Mouse (Mus musculus) layer of hippocampus, adult 9-10 months (tissue): ENCODE measurements around the gene Fkbp2.
"Not testable (repeated sequence)": the region's sequence is repeated elsewhere in the genome, so short reads cannot be mapped to it uniquely, and the experiment has no call there.

Experiments used
- DNase-seq: peaks from one replicate; pipeline ENCODE4 v3.0.0; 2022; ENCODE audit warnings: low spot score

Gene Fkbp2

DNA sequence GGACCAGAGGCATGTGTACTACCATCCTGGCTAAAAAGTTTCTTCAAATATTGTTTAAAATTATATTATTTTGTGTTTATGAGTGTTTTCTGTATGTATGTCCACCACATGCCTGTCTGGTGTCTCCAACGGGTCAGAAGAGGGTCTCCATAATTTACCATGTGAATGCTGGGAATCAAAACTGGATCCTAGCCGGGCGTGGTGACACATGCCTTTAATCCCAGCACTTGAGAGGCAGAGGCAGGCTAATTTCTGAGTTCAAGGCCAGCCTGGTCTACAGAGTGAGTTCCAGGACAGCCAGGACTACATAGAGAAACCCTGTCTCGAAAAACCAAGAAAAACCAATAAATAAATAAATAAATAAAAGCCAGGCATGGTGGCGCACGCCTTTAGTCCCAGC, 10.9 kb upstream of the Fkbp2 start:
- DNase-seq = not testable (repeated sequence)

DNA sequence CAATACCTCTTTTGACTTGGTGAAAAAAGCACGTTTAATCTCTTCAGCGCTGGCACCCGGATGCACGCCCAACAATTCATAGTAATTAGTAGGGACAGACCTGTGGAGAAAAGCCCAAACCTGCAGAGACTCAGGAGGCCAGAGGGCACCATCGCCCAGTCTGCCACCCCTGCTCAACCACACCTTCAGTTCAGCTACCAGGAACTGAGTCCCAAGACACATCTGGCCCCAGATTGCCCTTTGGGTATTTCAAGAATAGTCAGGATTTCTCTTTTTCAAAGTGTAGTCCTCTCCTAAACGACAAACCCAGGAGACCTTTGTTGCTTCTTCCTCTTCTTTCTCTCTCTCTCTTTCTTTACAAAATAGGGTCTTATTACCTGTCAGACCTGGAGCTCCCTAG, 10.4 kb upstream of the Fkbp2 start:
- DNase-seq = no peak

DNA sequence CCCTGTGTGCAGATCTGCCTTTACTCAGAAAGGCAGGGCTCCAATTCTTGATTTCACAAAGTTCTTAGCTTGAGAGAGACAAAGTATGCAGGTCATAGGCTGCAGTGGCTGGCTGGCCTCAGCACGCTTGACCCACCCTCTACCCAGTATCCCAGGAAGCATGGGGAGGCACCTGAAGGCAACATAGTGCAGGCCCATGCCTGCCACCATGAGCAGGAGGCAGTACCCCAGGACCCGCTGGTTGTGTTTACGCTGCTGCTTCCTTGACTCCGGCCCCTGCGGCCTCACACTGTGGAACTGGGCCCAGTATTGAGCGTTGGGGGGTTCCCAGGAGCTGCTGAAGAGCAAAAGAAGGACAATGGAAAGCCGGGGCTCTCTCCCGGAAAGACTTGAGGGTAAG, 8.9 kb upstream of the Fkbp2 start:
- no peak for DNase-seq

DNA sequence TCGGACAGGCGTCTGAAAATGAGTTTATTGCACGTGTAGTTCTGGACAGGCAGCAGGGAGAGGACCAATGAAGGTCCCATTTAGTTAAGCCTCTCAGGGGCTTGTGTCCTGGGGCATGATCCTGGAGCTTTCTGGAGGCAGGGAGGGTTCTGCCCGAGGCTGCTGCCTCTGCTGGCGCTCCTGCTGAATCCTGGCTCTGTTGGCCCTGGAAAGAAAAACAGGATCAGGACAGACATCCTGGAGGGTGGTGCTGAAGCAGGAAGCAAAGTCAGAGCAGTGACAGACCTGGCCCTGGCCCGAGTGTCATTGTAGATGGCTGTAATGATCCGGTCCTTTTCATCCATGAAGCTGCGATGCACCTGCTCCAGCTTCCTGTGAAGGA, 7.6 kb upstream of the Fkbp2 start:
- DNase-seq = no peak

DNA sequence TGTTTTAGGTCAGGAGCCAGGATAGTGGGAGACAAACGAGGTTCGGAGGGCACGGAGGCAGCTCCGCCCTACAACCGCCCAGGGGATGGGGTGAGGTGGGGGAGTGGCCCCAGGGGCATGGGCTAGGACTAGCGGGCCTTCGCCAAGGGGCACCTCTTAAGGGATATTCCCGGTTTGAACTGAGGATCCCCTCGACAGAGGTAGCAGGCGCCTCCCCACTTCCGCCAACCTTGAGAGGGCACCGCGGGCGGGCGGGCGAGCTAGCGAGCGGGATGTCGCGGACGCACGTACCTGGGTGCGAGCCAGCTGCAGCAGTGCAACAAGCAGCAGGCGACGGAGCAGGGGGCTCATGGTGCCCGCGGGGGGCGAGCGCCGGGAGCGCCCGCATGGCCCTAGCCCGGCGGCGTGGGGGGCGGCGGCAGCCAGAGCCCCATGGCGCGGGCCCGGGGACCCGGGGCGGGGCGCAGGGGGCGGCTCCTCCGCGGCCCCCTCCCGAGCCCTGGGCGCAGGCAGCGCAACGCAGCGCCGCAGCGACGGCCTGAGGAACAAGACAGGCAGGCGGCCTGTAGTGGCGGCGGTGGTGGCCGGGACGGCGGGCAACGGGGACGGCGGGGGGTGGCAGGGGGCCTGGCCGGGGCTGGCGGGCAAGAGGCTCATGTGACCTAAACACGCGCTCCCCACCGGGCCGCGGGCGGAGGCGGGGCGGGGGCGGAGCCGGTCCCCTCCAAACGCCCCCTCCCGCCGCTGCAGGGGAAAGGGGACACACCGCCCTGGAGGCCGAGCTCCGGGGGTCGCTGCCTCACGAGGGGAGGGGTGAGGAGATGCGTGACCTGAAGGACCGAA, 7.0 kb upstream of the Fkbp2 start, which contains the start of gene Vegfb:
Gene Vegfb (minus strand): TSS at position 591 of the 843 bp plus-strand sequence.
- DNase-seq = no peak

DNA sequence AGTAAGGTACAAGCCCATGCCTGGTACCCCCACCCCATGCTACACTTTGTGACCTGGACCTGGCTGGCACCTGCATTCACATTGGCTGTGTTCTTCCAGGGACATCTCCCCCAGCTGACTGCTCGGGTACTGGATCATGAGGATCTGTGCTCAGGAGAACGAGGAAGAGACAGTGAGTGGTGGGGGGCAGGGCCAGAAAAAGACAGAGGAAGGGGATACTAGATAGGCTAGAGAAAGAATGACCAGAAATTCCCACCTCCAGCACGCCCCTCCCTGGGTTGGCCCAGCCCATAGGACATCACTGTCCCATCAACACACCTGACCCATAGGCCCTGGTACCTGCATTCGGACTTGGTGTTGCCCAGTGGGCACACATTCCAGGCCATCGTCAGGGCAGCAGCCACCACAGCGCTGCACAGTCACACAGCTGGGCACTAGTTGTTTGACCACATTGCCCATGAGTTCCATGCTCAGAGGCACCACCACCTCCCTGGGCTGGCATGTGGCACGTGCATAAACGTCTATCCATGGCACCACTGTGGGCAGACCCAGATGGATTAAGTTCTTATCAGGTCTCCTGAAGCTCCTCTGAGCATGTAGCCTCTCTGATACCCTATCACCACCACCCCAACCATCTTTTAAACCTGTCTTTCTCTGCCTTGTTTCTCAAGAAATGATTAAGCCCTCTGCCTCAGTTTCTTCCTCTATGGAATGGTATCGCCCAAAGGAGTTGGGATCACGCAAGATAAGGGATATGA, 5.8 kb upstream of the Fkbp2 start:
- DNase-seq = no peak

DNA sequence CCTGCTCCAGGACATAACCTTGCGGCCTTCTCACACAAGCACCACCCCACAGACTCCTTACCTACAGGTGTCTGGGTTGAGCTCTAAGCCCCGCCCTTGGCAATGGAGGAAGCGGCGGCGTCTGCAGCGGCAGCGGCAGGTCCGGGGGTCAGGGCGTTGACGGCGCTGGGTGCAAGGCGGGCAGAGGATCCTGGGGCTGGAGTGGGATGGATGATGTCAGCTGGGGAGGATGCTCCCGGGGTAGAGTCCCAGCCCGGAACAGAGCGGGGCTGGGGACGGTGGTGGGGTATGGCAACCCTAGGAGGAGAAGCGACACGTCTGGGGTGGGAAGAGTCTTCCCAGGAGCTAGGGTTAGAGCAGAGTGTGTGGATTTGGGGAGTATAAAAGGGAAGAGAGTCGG, 5.0 kb upstream of the Fkbp2 start:
- DNase-seq = no peak

DNA sequence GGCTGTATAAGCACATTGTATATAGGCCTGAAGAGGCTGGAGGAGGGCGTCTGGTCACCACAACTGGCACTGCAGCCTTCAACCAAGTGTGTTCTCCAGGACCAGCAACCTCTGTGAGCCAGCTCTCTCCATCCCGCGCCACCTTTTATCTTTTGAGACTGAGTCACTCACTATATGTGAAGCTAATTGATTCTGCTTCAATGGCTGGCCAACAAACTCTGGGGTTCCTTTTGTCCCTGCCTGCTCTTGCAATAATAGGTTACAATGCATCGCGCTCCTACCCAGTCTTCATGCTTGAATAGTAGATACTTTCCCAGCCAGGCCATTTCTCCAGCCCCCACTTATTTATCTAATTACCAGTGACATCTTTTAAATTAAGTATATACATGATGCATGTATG, 3.3 kb upstream of the Fkbp2 start:
- DNase-seq = no peak

DNA sequence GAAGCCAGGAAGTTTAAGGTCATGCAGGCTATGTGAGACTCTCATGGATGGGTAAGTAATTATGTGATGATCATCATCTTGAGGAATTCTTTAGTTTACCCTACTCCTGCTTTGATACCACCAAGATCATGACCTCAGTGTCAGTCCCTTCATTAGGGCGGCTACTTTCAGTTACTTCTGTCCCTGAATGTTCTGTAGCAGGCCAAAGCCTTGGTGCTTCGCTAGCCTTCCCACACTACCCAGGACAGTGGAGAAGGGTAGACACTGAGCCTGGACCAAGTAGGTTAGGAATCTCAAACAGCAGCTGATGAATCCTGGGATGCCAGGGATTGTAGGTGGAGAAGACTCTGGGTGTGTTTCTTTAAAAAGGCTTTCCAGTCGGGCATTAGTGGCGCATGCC, 1.2 kb upstream of the Fkbp2 start:
- no peak for DNase-seq

DNA sequence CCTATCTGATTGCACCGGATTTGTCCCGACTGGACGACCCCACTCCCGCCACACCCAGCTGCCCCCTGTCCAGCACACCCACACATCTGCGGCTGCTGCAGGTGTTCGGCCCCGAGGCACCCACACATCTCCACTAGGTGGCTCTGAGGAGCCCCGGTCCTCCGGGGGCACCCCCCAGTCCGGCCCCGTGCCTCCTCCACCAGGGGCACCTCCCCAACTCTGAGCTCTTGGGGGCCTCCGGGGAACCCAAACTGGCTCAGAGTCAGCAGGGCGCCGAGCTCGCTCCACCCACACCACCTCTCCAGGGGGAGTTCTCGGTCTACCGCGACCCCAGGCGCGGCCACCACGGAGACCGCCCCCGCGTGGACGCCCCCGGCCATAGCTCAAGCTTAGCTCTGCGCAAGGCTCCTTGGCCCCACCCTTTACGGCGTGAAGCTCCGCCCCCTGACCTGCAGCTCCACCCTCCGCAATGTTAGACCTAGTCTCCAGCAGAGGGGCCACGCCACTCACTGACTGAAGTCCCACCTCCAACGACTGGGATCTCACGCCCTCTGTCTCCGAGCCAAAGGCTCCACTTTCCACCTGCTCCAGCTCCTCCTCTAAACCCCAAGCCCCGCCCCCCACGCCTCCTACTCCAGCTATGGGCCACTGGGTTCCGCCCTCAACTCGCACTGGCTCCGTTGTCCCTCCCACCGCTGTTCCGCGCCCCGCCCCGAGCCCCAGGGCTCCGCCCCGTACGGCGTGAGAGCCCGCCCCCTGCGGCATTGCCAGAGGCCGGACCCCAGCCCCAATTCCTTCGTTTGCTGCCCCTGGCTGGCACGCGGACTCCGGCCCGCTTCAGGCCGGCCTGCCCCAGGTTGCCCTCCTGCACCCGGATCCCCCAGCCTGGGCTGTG, 568 bp downstream of the Fkbp2 start:
- peak; percentile 94 for DNase-seq

DNA sequence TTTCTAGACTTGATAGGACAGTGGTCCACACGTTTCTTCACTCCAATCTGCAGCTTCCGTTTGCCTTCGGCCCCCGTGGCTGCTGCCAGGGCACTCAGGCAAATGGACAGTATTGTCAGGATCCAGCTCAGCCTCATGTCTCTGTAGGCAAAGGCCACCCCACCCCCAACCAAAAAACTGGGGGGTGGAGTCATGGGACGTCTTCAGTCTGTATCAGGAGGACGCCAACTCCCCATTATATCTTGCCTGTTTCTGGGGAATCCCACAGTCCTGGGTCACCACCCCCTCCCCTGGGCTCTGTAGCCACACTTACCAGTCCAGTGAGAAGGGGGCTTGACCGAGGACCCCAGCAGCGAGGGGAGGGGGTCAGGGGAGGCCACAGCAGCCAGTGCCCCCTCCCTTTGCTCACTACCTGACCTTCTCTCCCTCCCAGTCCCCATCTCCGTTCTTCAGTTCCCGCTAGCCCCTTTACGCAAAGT, 1.3 kb downstream of the Fkbp2 start:
- DNase-seq = no peak

DNA sequence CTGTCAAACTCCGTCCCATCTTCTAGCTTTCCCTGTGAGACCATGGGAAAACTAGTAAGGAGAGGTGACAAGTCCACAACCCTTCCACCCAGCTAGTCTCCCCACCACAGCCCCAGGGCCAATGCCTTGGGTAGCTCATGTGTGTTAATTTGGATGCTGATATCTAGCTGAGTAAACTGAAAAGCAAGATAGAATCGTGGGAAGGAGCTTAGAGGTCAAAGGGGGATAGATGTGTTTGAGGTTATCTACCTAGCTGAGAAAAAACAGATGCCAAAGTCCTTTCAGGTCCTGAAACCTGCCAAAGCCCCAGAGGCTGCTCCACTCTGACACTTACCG, 1.7 kb downstream of the Fkbp2 start:
- no peak for DNase-seq

DNA sequence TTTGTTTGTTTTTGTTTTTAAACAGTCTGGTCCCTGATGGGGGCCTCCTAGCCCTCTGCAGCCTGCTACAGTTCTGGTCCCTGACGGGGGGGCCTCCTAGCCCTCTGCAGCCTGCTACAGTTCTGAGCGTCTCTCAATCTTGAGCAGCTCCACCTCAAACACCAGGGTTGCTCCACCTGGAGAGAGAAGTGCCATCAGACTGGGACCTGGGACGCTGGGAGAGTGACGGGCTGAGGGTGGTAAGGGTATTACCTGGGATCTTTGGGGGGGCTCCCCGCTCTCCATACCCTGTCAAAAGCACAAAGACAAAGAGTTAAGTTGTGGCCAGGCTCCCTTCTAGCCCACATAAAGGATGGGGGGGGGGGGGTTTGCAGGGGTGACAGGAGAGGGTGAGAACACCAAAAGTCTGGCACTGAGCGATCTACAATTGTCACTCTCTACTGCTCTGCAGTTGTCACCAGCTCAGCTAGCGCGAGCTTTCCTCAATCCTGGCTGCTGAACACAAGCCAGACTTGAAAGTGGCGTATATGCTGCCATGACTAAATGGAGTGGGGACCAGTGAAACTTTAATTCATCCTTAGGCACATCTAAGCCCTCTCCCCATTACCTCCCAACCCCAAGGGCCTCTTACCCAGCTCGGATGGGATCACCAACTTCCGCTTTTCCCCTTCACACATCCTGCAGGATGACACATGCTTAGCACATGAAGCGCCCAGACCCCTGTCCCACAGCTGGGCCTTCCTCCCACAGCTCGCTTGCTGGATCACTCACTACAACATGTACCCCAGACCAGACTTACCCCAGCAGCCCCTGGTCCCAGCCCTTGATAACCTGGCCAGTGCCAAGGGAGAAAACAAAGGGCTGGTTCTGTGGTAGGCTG, 2.3 kb downstream of the Fkbp2 start:
- DNase-seq = no peak

DNA sequence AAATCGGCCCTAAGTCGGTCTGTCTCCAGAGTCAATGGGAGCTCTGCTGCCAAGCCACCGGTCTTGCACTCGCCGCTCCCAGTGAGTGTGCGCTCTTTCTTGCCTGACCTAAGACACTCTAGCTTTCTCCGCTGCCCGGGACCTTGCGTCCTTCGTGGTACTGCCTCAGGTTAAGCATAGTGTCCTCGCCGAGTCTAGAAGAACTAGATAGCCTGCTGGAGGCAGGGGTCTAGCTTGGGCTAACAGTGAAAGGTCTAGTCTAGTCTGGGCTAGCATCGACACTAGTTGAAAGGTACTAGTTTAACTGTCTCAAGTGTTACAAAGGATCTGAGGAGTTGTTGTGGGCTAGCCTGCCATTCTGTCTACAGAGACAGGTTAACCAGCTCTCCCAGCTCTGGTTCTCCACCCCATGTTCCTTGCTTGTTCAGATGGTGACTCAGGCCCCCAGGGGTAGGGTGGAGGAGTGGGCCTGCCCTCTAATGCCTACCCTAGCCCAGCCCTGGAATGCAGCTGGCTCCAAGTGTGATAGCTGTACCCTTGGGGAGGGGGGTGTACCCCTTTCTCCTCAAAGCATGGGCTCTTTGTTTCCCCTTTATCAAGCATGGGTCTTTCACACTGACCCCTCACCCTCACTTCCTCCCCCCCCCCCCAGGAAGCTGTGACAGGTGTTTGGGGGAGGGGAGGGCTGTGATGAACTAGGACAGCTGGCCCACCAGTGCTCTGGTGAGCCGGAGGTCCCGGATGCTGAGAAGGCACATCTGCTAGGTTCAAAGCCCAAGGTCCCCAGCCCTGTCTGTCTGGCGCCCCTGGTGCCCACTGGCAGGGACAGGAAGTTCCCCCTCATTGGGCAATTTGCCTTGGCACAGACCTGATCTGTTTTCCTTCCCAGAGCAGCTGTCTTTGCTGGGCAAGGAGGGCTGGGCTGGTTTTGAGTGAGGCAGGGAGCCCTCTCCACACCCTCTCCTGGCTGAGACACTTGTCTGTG, 4.5 kb downstream of the Fkbp2 start, which contains the start of gene Plcb3:
Gene Plcb3 (minus strand): TSS at position 934 of the 985 bp plus-strand sequence.
- DNase-seq = no peak

DNA sequence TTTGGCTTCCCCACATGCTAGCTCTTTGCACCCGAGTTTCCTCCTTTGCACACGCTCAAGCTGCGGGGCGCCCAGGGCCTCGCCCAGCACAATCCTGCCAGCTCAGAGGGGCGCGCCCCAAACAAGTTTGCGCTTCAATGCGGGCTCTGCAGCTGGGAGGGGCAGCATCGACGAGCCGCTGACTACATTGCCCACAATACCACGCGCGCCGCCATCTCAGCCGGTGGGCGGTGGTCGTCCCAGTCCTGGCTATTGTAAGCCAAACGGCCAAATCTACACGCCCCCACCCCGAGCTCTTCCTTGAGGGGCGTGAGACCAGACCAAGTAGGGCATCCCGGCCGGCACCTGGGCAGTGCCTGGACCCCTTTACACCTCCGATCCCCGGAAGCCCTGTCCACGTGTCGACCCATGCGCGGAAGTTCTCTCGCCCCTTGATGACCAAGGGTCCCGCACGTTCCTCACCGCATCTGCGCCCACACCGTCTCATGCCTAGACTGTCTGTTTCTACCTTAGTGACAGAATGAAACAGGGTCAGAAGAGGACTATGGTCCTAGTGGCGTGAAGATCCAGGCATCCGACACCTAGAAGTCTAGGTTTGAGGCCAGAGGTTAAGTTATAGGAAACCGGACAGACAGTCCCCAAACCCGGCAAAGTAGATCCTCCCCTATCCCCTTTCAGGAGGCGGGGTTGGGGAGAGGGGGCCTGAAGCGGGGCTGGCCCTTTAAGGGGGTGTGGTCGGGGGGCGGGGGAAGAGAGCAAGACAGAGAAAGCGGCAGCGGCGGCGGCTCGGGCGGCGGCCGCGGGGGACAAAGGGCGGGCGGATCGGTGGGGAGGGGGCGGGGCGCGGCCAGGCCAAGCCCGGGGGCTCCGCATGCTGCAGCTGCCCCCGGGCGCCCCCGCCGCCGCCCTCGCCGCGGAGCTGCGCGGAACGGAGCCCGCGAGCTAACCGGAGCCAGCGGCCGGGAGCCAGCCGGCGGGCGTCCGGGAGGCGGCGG, 5.8 kb downstream of the Fkbp2 start, which contains the start of gene Ppp1r14b:
Gene Ppp1r14b (plus strand): TSS at position 758 of the 995 bp plus-strand sequence.
- no peak for DNase-seq

DNA sequence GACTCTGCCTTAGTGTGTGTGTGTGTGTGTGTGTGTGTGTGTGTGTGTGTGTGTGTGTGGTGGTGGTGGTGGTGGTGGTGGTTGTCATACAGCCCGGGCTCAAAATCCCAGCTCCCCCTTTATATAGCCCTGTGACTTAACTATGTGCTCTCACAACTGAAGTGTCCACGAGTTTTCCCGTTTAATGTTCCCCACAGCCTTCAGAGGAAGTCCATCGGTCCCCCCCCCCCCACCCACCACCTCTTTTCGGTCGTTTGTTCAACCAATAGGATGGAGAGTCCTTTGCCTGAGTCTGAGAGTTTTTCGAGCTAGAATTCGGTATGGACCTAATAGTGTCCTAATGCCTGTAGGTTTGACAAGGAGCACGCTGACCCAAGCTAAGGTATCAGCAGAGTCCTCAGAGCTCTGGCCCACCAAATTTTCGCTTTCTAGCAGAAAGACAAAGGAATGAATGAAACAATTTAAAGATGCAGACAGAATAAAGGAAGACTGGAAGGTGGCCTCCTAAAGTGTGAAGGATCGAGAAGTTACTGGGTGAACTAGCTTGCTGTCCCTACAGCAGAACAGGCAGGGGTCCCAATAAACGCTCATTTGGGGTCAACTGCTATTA, 6.6 kb downstream of the Fkbp2 start:
- DNase-seq = no peak

DNA sequence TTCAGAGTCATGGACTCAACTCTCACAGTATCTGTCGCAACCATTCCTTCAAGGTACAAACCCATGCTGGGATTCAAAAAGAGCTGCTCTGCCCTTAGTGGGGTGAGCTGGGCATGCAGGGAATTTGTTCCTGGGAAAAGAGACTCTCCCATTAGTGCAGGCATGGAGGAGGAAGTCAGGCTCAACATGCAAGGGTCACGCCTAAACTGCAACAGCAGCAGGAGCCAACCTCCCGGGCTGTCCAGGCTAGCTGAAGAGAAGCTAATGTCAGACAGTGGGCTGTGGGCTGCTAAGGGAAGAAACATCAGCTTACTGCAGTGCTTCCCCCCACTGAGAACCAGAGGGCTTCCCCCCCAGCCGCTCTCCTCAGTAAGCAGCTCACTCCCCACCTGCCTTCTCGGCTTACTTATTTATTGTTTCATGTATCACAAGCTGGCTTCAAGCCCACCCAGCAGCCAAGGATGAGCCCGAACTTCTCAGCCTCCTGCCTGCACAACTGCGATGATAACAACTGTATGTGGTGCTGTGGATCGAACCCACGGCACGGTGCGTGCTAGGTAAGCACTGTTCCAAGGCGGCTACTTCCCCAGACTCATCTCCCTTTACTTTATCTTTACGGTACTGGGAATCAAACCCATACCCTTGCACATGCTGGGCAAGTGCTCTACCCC, 7.9 kb downstream of the Fkbp2 start:
- no peak for DNase-seq

DNA sequence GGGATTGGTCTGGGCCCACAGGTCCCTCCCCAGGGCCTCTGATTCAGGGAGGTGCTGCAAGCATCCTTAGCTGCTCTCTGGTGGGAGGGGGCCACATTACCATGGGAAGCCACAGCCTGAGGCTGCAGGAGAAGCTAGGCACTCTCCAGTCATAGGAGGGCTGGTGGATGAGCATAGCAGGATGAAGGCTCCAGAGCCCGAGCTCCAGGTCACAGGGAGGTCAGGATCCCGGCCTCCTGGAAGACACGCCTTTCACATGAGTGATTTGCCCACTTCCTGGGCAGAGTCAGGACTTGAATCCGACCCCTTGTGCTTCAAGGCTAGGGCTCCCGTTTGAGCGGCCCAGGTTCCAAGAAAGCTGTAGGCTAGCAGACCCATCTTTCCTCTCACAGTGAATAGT, 8.7 kb downstream of the Fkbp2 start:
- DNase-seq = no peak
